Mouse (Mus musculus) lung, adult 2 months (tissue): Measurements from ENCODE around the gene Ewsr1.

Experiments
- CTCF ChIP-seq: fragments of 200-500 bp; IDR thresholded peaks from 2 replicates; pipeline ENCODE4 v1.5.1; 2011; ENCODE audit warnings: mild to moderate bottlenecking, low read length, control low read depth; ENCODE audit not compliant: insufficient read depth
- POLR2A ChIP-seq: fragments of 200-500 bp; IDR thresholded peaks from 2 replicates; pipeline ENCODE4 v1.6.1; 2011; ENCODE audit warnings: low read depth, mild to moderate bottlenecking, control low read depth, low read length, borderline replicate concordance; ENCODE audit errors: extremely low read depth

DNA sequence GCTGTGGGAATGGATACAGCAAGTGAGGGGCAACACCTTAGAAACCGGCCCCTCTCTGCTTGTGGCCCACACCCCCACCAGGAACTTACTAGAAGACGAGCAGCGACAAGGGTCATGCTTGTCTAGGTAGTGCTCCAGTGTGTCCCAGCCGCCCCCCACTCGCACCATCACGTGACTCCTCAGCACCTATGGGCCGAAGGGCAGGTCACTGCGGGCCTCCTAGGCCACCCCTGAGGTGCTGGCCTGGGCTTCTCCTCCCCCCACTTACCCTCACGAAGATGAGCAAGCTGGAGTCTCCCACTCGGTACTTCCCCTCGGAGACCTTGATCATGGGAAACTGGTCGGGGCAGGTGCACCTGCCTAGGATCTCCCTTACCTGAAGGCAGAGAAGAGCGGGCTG lies 36.7 kb downstream of the Ewsr1 start:
- no peak for TF ChIP-seq CTCF
- no peak for TF ChIP-seq POLR2A
